Mouse (Mus musculus): ENCODE data around the gene Ece1. TPM values are rescaled to one million over a fixed set of nuclear protein-coding genes. Genes with fewer than 3 reads are reported as not detected.

Ece1 gene
- total and polyA plus RNA-seq, 2 experiments from 2014 or later = 23.7 to 36.3 TPM

DNA sequence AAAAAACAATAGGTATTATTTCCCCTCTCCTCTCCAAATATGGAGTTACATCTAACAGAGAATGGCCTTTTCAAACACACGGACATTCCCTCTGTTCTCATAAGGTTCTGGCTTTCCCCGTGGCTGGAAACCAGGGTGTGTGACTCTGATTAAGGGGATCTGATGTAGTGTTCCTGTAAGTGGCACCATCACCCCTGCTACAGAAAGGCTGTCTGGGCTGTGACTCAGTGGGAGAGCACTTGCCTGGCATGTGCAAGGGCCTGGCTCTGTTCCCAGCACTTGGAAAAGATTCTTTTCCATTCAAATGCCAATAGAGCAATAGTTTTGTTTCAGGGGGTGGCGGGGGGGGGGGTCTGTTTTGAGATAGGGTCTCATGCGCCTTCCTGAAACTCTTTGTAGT lies 63.1 kb downstream of the Ece1 start:
- H3K27ac ChIP-seq (ENCODE audit: low read depth, low read length) = no peak overlapping the region
- peaks cover 7% of the 10 kb centered on the region; the same call in 1 of the 2 replicates for H3K36me3 ChIP-seq (ENCODE audit: insufficient read depth, low read length)
- ATAC-seq (ENCODE audit: low FRiP score) = no peak
- H3K9me3 ChIP-seq (ENCODE audit: low read length) = no peaks in the 10 kb centered on the region
- no peaks in the 10 kb centered on the region for H3K4me1 ChIP-seq (ENCODE audit: insufficient read depth, low read length)
- no peak overlapping the region for H3K4me3 ChIP-seq (ENCODE audit: low read depth, low read length)
- H3K4me2 ChIP-seq (ENCODE audit: low read depth, low read length, poor library complexity, severe bottlenecking) = no peak overlapping the region
- no peak for DNase-seq (ENCODE audit: low spot score)
- WGBS = 62% methylated on average over 4 of the region's 4 CpGs
- no peak overlapping the region for H3K9ac ChIP-seq (replicated peaks; ENCODE audit: low read length, poor library complexity, severe bottlenecking)
- no peaks in the 10 kb centered on the region for H3K27me3 ChIP-seq (ENCODE audit: insufficient read depth, low read length)
- no peak for TF ChIP-seq CTCF (IDR thresholded peaks at IDR 0.05)

DNA sequence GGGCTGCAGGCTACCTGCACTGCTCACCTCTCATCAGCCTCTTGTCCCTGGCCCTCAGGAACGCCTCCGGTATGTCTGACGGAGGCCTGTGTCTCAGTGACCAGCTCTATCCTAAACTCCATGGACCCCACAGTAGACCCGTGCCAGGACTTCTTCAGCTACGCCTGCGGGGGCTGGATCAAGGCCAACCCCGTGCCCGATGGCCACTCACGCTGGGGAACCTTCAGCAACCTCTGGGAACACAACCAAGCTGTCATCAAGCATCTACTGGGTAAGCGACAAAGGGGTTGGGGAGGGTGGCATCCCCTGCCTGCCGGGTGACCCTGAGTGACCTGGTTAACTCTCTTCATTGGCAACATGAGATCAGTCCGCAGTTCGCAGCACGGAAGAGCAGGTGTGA lies 64.1 kb downstream of the Ece1 start:
- H3K4me1 ChIP-seq (ENCODE audit: insufficient read depth, low read length) = no peaks in the 10 kb centered on the region
- no peak for TF ChIP-seq CTCF (IDR thresholded peaks at IDR 0.05)
- no peak overlapping the region for H3K4me2 ChIP-seq (ENCODE audit: low read depth, low read length, poor library complexity, severe bottlenecking)
- H3K27me3 ChIP-seq (ENCODE audit: insufficient read depth, low read length) = no peaks in the 10 kb centered on the region
- H3K9me3 ChIP-seq (ENCODE audit: low read length) = no peaks in the 10 kb centered on the region
- no peak overlapping the region for H3K4me3 ChIP-seq (ENCODE audit: low read depth, low read length)
- WGBS = 83% methylated on average over 14 of the region's 14 CpGs
- H3K27ac ChIP-seq (ENCODE audit: low read depth, low read length) = no peak overlapping the region
- peaks cover 7% of the 10 kb centered on the region; the same call in 1 of the 2 replicates for H3K36me3 ChIP-seq (ENCODE audit: insufficient read depth, low read length)
- DNase-seq (ENCODE audit: low spot score) (no peak), ATAC-seq (ENCODE audit: low FRiP score) (no peak)
- no peak overlapping the region for H3K9ac ChIP-seq (replicated peaks; ENCODE audit: low read length, poor library complexity, severe bottlenecking)

DNA sequence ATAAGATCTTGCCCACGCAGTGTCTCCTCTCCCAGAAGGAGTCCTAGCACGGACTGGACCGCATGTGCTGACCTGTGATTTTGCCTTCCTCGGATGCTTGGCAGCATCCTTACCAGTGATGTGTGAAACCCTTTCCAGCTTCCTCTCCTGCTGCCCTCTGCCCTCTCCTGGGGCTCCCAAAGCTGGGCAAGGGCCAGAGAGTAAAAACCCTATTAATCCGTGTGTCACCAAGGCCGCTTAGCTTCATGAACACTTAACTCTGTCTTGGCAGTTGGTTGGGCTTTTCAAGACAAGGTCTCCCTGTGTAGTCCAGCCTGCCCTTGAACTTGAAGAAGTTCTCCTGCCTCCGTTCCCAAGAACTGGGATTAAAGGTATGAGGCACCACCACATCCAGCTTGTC lies 65.1 kb downstream of the Ece1 start:
- Histone ChIP-seq H3K4me2 (ENCODE audit: low read depth, low read length, poor library complexity, severe bottlenecking) (no peak overlapping the region), H3K9me3 (ENCODE audit: low read length) (no peaks in the 10 kb centered on the region), H3K9ac (replicated peaks; ENCODE audit: low read length, poor library complexity, severe bottlenecking) (no peak overlapping the region), H3K27me3 (ENCODE audit: insufficient read depth, low read length) (no peaks in the 10 kb centered on the region), H3K36me3 (ENCODE audit: insufficient read depth, low read length) (peaks cover 7% of the 10 kb centered on the region; the same call in 1 of the 2 replicates), H3K4me1 (ENCODE audit: insufficient read depth, low read length) (no peaks in the 10 kb centered on the region), H3K4me3 (ENCODE audit: low read depth, low read length) (no peak overlapping the region), H3K27ac (ENCODE audit: low read depth, low read length) (no peak overlapping the region)
- 78% methylated on average over 7 of the region's 7 CpGs for WGBS
- DNase-seq (ENCODE audit: low spot score) (no peak), ATAC-seq (ENCODE audit: low FRiP score) (no peak)
- TF ChIP-seq CTCF (IDR thresholded peaks at IDR 0.05) = no peak

DNA sequence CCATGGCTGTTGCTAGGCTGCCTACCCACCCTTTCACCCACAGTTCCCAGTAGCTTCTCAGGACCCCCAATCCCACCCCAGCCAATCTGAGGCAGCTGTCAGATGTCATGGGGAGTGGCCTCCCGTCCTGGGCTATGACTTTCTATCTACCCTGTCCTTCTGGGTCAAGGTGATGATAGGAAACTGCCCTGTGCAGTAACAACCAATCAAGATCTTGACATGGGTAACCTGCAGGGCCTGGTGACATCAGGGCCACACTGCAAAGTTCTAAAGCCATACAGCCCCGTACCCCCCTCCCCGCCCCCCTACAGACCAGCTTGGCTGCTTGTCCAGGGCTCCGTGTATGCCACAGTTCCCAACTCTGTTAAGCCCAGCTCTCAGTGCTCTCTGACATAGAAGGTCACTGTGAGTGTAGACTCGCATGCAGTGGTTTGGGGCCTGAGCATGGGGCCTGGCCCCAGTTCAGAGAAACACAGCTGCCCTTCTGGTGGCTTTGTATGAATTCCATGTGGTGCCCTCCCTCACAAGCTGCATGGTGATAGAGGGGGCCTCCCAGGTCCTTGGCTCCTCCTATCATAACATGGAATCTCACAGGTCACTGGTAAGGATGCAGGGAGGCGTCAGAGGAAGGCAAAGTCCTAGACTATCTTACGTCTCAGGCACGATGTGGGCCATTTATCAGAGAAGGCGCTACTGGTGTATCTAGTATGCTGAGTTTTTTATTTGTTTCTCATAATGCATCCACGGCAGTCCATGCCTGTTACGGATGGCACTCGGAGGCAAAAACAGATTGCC lies 65.9 kb downstream of the Ece1 start:
- 87% methylated on average over 12 of the region's 12 CpGs for WGBS
- H3K36me3 ChIP-seq (ENCODE audit: insufficient read depth, low read length) = peaks cover 7% of the 10 kb centered on the region; the same call in 1 of the 2 replicates
- no peak for ATAC-seq (ENCODE audit: low FRiP score)
- no peak for TF ChIP-seq CTCF (IDR thresholded peaks at IDR 0.05)
- no peaks in the 10 kb centered on the region for H3K9me3 ChIP-seq (ENCODE audit: low read length)
- H3K9ac ChIP-seq (replicated peaks; ENCODE audit: low read length, poor library complexity, severe bottlenecking) = no peak overlapping the region
- DNase-seq (ENCODE audit: low spot score) = no peak
- H3K27me3 ChIP-seq (ENCODE audit: insufficient read depth, low read length) = no peaks in the 10 kb centered on the region
- H3K4me1 ChIP-seq (ENCODE audit: insufficient read depth, low read length) = no peaks in the 10 kb centered on the region
- H3K4me3 ChIP-seq (ENCODE audit: low read depth, low read length) = no peak overlapping the region
- H3K4me2 ChIP-seq (ENCODE audit: low read depth, low read length, poor library complexity, severe bottlenecking) = no peak overlapping the region
- H3K27ac ChIP-seq (ENCODE audit: low read depth, low read length) = no peak overlapping the region

DNA sequence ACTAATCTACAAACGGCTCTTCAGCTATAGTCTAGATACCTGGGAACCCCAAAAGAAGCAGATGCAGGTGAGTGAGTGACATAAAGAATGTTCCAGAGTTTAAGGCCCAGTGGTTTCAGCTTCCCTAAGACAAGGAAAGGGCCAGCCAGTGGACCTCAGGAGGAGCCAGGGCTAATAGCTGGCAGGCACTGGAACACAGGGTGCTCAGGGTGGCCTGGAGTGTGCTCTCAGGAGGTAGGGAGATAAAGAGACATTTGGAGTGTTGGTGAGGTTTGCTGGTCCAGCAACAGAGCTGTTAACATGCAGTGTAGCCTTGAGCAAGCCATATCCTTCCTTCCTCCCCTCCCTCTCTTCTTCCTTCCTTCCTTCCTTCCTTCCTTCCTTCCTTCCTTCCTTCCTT lies 66.8 kb downstream of the Ece1 start:
- no peak for ATAC-seq (ENCODE audit: low FRiP score)
- Histone ChIP-seq H3K9ac (replicated peaks; ENCODE audit: low read length, poor library complexity, severe bottlenecking) (no peak overlapping the region), H3K27me3 (ENCODE audit: insufficient read depth, low read length) (no peaks in the 10 kb centered on the region), H3K9me3 (ENCODE audit: low read length) (no peaks in the 10 kb centered on the region), H3K27ac (ENCODE audit: low read depth, low read length) (no peak overlapping the region), H3K4me2 (ENCODE audit: low read depth, low read length, poor library complexity, severe bottlenecking) (no peak overlapping the region), H3K4me1 (ENCODE audit: insufficient read depth, low read length) (no peaks in the 10 kb centered on the region), H3K36me3 (ENCODE audit: insufficient read depth, low read length) (peaks cover 3% of the 10 kb centered on the region; the same call in 1 of the 2 replicates), H3K4me3 (ENCODE audit: low read depth, low read length) (no peak overlapping the region)
- no peak for DNase-seq (ENCODE audit: low spot score)
- 89% methylated on average over 1 of the region's 1 CpGs for WGBS
- no peak for TF ChIP-seq CTCF (IDR thresholded peaks at IDR 0.05)

DNA sequence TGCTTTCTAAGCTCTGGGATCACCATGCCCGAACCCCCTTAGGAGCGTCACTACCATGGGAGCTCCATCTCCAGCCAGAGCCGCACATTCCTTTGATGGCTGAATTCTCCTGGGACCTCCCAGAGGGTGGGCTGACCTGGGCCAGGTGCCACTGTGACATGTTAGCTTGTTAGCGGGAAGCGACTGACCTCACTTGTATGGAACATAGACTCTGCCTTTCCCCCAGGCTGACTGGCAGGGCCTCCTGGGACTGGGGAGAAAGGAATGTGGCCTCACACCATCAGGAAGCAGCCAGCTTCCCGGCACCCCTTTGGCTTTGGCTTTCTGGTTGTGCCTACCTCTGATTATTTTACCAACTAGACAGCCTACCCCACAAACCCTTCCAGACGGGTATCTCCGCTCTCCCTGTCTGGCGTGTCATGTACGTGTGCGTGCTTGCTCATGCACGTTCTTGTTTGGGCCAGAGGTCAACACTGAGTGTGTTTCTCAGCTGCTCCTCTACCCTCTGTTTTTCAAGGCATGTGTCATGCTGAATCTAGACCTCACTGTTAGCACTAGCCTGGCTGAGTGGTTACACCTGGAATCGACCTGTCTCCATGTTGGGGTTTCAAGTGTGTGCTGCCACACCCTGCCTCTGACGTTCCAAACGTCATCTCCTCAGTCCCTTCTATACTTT lies 67.4 kb downstream of the Ece1 start:
- Histone ChIP-seq H3K4me3 (ENCODE audit: low read depth, low read length) (no peak overlapping the region), H3K4me2 (ENCODE audit: low read depth, low read length, poor library complexity, severe bottlenecking) (no peak overlapping the region), H3K9ac (replicated peaks; ENCODE audit: low read length, poor library complexity, severe bottlenecking) (no peak overlapping the region), H3K27ac (ENCODE audit: low read depth, low read length) (no peak overlapping the region), H3K36me3 (ENCODE audit: insufficient read depth, low read length) (peaks cover 5% of the 10 kb centered on the region; the same call in 1 of the 2 replicates), H3K4me1 (ENCODE audit: insufficient read depth, low read length) (no peaks in the 10 kb centered on the region), H3K9me3 (ENCODE audit: low read length) (no peaks in the 10 kb centered on the region), H3K27me3 (ENCODE audit: insufficient read depth, low read length) (no peaks in the 10 kb centered on the region)
- ATAC-seq (ENCODE audit: low FRiP score) (no peak), DNase-seq (ENCODE audit: low spot score) (no peak)
- WGBS = 73% methylated on average over 15 of the region's 15 CpGs
- TF ChIP-seq CTCF (IDR thresholded peaks at IDR 0.05) = no peak
